Mouse (Mus musculus) liver, embryonic 14.5 days (tissue): Measurements from ENCODE around the gene Snhg11.

Experiments
- CTCF ChIP-seq: IDR thresholded peaks from 2 replicates; pipeline ENCODE4 v1.5.1; 2016; ENCODE audit warnings: antibody characterized with exemption, low read depth, control low read depth
- EP300 ChIP-seq: IDR thresholded peaks from 2 replicates; pipeline ENCODE4 v1.6.1; 2016; ENCODE audit warnings: antibody characterized with exemption, low read depth

- TF ChIP-seq CTCF (no peak), EP300 (no peak)
These were observed 1.4 kb downstream of the Snhg11 start for GRCm38 (mm10) chr2:158376798-158377197.
